Mouse (Mus musculus): ENCODE data around the gene Traf1. TPM values are rescaled to one million over a fixed set of nuclear protein-coding genes. Genes with fewer than 3 reads are reported as not detected.

Gene Traf1
- polyA plus RNA-seq, 1 experiment from 2014 or later, result 2.9 TPM

GRCm38 (mm10) chr2:34953018-34953417 is 8.6 kb downstream of the Traf1 start:
- H3K4me1 ChIP-seq (replicated peaks), result no peaks in the 10 kb centered on the region
- H3K27ac ChIP-seq (replicated peaks), result no peak overlapping the region
- no peaks in the 10 kb centered on the region for H3K36me3 ChIP-seq
- no peaks in the 10 kb centered on the region for H3K27me3 ChIP-seq
- H3K9me3 ChIP-seq, result no peaks in the 10 kb centered on the region
- WGBS, result 80% methylated on average over 4 of the region's 4 CpGs
- H3K9ac ChIP-seq, result no peak overlapping the region
- no peak overlapping the region for H3K4me3 ChIP-seq
- no peak for ATAC-seq (ENCODE audit: low read depth)
- no peak overlapping the region for H3K4me2 ChIP-seq

DNA sequence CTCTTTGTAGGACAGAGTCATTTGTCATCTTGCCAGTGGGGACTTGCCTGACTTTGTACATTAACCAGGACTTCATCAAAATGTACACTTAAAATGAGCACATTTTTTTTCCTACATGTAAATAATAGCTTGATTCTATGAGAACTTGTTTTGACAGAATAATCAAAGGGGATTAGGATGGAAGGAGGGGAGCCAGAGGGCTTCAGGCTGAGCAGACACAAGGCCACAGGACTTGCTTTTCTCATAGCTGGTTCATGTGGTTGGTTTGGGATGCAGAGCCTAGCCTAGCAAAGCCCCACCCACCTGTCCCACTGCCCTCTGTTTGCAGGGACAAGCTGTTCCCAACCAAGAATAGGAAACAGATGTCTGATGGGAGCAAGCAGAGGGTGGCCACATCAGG is 10.1 kb downstream of the Traf1 start:
- H3K4me1 ChIP-seq (replicated peaks), result no peaks in the 10 kb centered on the region
- no peak overlapping the region for H3K4me3 ChIP-seq
- H3K27ac ChIP-seq (replicated peaks), result no peak overlapping the region
- no peak for ATAC-seq (ENCODE audit: low read depth)
- H3K36me3 ChIP-seq, result no peaks in the 10 kb centered on the region
- no peaks in the 10 kb centered on the region for H3K27me3 ChIP-seq
- H3K9ac ChIP-seq, result no peak overlapping the region
- H3K9me3 ChIP-seq, result no peaks in the 10 kb centered on the region
- no peak overlapping the region for H3K4me2 ChIP-seq

GRCm38 (mm10) chr2:34948622-34949021 is 12.9 kb downstream of the Traf1 start:
- H3K27me3 ChIP-seq, result no peaks in the 10 kb centered on the region
- H3K4me1 ChIP-seq (replicated peaks), result no peaks in the 10 kb centered on the region
- H3K27ac ChIP-seq (replicated peaks), result no peak overlapping the region
- H3K9ac ChIP-seq, result no peak overlapping the region
- no peaks in the 10 kb centered on the region for H3K9me3 ChIP-seq
- no peak overlapping the region for H3K4me2 ChIP-seq
- H3K4me3 ChIP-seq, result no peak overlapping the region
- no peak for ATAC-seq (ENCODE audit: low read depth)
- H3K36me3 ChIP-seq, result no peaks in the 10 kb centered on the region
- 41% methylated on average over 2 of the region's 2 CpGs for WGBS

GRCm38 (mm10) chr2:34946046-34946445 is 15.5 kb downstream of the Traf1 start:
- ATAC-seq (ENCODE audit: low read depth), result no peak
- Histone ChIP-seq H3K4me1 (replicated peaks) (no peaks in the 10 kb centered on the region), H3K27ac (replicated peaks) (no peak overlapping the region), H3K27me3 (no peaks in the 10 kb centered on the region; the same call in 1 of the 2 replicates), H3K4me2 (no peak overlapping the region), H3K36me3 (no peaks in the 10 kb centered on the region), H3K9ac (no peak overlapping the region), H3K4me3 (no peak overlapping the region), H3K9me3 (no peaks in the 10 kb centered on the region)
- WGBS, result 52% methylated on average over 4 of the region's 4 CpGs

DNA sequence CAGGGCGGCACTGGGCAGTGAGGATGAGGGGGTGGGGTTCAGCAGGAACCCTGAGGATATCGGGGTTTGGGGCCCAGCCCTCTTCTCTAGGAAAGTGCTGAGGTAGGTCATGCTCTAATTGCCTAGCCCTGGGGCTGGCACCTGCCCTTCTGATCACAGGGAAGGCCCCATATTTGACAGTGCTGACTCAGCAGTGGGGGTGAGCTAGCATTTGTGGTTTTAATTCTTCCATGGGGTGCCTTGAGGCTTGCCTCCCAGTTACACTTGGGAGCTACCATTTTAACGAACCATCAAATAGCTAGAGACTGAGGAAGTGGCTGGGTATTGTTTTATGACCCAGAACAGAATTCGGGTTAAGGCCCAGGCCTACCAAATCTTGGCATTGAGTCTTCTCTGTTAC is 16.0 kb downstream of the Traf1 start:
- Histone ChIP-seq H3K9me3 (no peaks in the 10 kb centered on the region), H3K27me3 (no peaks in the 10 kb centered on the region; the same call in 1 of the 2 replicates), H3K36me3 (no peaks in the 10 kb centered on the region), H3K27ac (replicated peaks) (no peak overlapping the region), H3K4me1 (replicated peaks) (no peaks in the 10 kb centered on the region), H3K4me2 (no peak overlapping the region), H3K4me3 (no peak overlapping the region), H3K9ac (no peak overlapping the region)
- 82% methylated on average over 4 of the region's 4 CpGs for WGBS
- ATAC-seq (ENCODE audit: low read depth), result no peak

DNA sequence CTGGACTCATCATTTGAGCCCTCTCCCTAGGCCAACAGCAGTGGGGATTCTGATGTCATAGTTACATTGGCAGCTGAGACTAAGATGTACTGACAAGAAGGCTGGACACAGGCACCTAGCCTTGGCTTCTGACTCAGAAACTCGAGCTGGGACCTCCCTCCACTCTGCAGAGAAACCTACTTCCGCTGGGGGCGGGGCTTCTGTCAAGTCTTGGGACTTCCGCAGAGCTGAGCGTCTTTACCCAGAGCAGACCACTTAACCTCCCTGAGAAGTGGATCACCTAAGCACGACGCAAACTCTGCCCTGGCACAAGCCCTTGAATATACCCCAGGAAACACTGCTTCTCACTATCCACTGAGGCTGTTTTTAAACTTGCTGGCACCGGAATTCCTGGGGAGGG is 16.8 kb downstream of the Traf1 start:
- no peak overlapping the region for H3K4me3 ChIP-seq
- WGBS, result 34% methylated on average over 8 of the region's 8 CpGs

GRCm38 (mm10) chr2:34943556-34944120 is 17.9 kb downstream of the Traf1 start:
- Histone ChIP-seq H3K4me1 (replicated peaks) (no peaks in the 10 kb centered on the region; the same call in 1 of the 2 replicates), H3K36me3 (no peaks in the 10 kb centered on the region), H3K9ac (no peak overlapping the region), H3K9me3 (no peaks in the 10 kb centered on the region), H3K27me3 (no peaks in the 10 kb centered on the region; the same call in 1 of the 2 replicates), H3K4me2 (no peak overlapping the region), H3K4me3 (no peak overlapping the region), H3K27ac (replicated peaks) (no peak overlapping the region)
- WGBS, result 86% methylated on average over 13 of the region's 13 CpGs
- no peak for ATAC-seq (ENCODE audit: low read depth)

More for the DNA sequence above, 16.8 kb downstream of the Traf1 start:
- no peak for ATAC-seq (ENCODE audit: low read depth)
- Histone ChIP-seq H3K9me3 (no peaks in the 10 kb centered on the region), H3K36me3 (no peaks in the 10 kb centered on the region), H3K4me2 (no peak overlapping the region), H3K27ac (replicated peaks) (no peak overlapping the region), H3K27me3 (no peaks in the 10 kb centered on the region; the same call in 1 of the 2 replicates), H3K4me1 (replicated peaks) (no peaks in the 10 kb centered on the region), H3K9ac (no peak overlapping the region)

DNA sequence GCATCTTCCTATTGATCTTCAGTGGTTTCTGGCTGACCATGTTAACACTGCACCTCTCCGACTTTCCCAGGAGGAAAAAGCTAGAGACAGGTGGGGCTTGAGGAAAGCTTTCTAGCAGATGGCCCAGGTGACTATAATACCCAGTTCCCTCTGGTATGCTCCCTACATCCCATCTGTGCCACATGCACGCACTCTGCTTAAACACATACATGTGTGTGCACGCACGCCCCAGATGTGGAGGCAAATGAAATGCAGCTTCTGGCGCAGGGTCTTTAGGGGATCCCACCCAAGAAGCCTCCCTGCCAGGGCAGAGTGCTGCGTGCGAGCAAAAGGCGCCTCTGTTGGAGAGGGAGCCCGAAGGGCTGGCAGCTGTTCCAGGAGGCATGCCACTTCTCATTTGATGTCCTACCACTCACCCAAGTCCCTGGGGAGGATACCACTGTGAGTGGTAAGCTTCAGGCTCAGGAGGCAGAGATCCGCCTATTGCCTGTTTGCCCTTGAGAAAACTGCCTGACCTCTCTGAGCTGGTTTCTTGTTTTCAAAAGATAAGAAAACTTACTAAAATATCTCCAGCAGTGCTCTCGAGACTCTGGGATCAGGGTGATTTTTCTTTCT is 20.4 kb downstream of the Traf1 start:
- H3K27ac ChIP-seq (replicated peaks), result no peak overlapping the region
- H3K27me3 ChIP-seq, result no peaks in the 10 kb centered on the region; the same call in 1 of the 2 replicates
- no peak overlapping the region for H3K4me3 ChIP-seq
- no peak overlapping the region for H3K9ac ChIP-seq
- H3K4me1 ChIP-seq (replicated peaks), result peaks cover 10% of the 10 kb centered on the region; the same call in 1 of the 2 replicates
- H3K9me3 ChIP-seq, result no peaks in the 10 kb centered on the region
- no peak for ATAC-seq (ENCODE audit: low read depth)
- no peak overlapping the region for H3K4me2 ChIP-seq
- WGBS, result 79% methylated on average over 11 of the region's 11 CpGs
- no peaks in the 10 kb centered on the region for H3K36me3 ChIP-seq

- H3K36me3 ChIP-seq, result no peaks in the 10 kb centered on the region
- H3K27ac ChIP-seq (replicated peaks), result no peak overlapping the region
- H3K27me3 ChIP-seq, result no peaks in the 10 kb centered on the region; the same call in 1 of the 2 replicates
- H3K4me1 ChIP-seq (replicated peaks), result peaks cover 10% of the 10 kb centered on the region; the same call in 1 of the 2 replicates
- H3K9me3 ChIP-seq, result no peaks in the 10 kb centered on the region
- no peak overlapping the region for H3K4me3 ChIP-seq
- H3K4me2 ChIP-seq, result no peak overlapping the region
- ATAC-seq (ENCODE audit: low read depth), result no peak
- WGBS, result 83% methylated on average over 5 of the region's 5 CpGs
- H3K9ac ChIP-seq, result no peak overlapping the region
Measured at GRCm38 (mm10) chr2:34940246-34940645, 21.3 kb downstream of the Traf1 start.

DNA sequence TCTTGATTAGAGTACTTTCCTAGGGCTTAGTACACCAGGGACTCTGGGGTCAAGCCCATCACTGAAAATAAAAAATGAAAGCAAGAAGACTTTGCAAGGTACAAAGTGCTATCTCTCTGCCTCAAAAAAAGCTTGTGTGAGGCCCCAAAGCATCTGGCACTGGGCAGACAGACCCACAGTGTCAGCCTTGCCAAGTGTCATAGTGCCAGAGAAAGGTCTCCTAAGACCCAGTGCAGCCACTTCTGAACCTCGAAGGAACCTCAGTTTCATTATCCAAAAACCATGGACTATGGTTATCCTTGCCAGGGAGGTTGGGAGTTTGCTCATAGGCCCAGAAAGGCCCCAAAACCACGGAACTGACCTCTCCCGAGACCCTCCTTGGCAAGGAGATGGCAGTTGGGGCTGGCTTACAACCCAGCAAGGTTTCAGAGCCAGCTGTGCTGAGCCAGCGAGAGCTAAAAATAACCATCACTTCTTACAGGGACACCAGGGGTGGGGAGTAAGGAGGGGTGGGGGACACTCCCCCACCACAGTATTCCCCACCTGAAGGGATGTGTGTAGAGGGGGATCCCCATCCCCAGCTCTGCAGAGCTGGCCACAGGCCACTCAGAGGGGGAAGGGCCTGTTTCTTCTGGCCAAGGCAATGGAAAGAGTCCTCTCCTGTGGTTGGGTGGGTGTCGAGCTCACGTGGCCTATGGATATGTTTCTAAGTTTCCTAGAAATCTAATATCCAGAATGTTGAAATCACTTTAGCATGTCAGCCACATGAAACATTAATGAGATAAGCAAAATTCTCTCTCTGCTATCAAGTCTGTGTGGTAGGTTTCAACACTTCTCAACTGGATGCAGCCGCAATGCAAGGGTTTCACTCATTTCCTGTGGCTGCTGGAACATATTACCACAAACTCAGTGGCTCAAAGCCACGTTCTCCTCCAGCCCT is 23.0 kb downstream of the Traf1 start:
- no peak overlapping the region for H3K4me3 ChIP-seq
- H3K27ac ChIP-seq (replicated peaks), result no peak overlapping the region
- ATAC-seq (ENCODE audit: low read depth), result no peak
- H3K4me2 ChIP-seq, result no peak overlapping the region
- 77% methylated on average over 8 of the region's 8 CpGs for WGBS
- H3K9ac ChIP-seq, result no peak overlapping the region
- H3K4me1 ChIP-seq (replicated peaks), result peaks cover 10% of the 10 kb centered on the region; the same call in 1 of the 2 replicates
- H3K36me3 ChIP-seq, result no peaks in the 10 kb centered on the region
- H3K27me3 ChIP-seq, result no peaks in the 10 kb centered on the region; the same call in 1 of the 2 replicates
- no peaks in the 10 kb centered on the region for H3K9me3 ChIP-seq

DNA sequence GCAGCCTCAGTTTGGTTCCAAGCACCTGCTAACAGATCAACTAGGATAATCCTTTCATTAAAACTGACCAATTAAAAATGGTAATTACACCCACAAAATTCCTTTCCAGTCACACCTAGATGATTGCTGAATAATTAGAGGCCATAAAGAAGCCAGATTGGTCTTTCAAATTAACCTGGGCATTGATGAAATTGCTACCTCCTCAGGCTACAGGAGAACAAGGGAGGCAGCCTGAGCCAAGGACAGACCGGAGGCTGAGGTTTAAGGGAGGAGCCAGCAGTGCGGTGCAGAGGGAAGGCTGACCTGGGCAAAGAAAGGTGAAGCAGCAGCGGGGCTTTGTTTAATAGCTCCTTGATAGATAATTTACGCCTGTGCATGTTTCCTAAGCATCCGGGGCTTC is 24.1 kb downstream of the Traf1 start:
- Histone ChIP-seq H3K36me3 (no peaks in the 10 kb centered on the region), H3K9ac (no peak overlapping the region), H3K27me3 (no peaks in the 10 kb centered on the region; the same call in 1 of the 2 replicates), H3K4me2 (no peak overlapping the region), H3K4me3 (no peak overlapping the region), H3K4me1 (replicated peaks) (peaks cover 10% of the 10 kb centered on the region; the same call in 1 of the 2 replicates), H3K9me3 (no peaks in the 10 kb centered on the region), H3K27ac (replicated peaks) (no peak overlapping the region)
- 23% methylated on average over 5 of the region's 5 CpGs for WGBS
- ATAC-seq (ENCODE audit: low read depth), result peak; percentile 67; the same call in 1 of the 2 replicates

DNA sequence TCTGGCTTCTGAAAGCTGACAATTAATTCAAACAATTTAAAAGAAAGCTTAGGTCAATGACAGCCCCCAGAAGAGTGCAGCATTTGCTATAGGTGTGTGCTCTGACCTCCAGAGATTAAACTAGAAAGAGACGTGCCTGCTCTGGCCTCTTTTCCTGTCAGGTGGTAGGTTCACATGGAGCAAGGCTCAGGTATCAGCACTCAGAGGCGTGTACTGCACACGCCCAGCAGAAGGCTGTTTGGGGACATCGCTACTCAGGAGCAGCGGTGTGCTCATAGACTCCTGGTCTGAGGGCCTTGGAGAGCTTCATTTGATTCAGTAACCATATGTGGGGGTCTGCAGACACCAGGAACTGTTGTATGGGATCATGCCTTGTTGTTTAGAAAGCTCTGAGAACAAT is 34.3 kb downstream of the Traf1 start:
- Histone ChIP-seq H3K9me3 (no peaks in the 10 kb centered on the region), H3K9ac (no peak overlapping the region), H3K27ac (replicated peaks) (no peak overlapping the region), H3K4me2 (no peak overlapping the region), H3K4me3 (no peak overlapping the region), H3K36me3 (no peaks in the 10 kb centered on the region), H3K27me3 (no peaks in the 10 kb centered on the region), H3K4me1 (replicated peaks) (no peaks in the 10 kb centered on the region)
- 84% methylated on average over 5 of the region's 5 CpGs for WGBS
- no peak for ATAC-seq (ENCODE audit: low read depth)
